Mouse (Mus musculus) bone marrow, adult 2 months (tissue): Measurements from ENCODE around the gene Cib4.

Experiments
- CTCF ChIP-seq: fragments of 200-500 bp; IDR thresholded peaks from 2 replicates; pipeline ENCODE4 v1.5.1; 2011; ENCODE audit warnings: low read length, control low read depth; ENCODE audit not compliant: control insufficient read depth, insufficient read depth
- POLR2A ChIP-seq: fragments of 200-500 bp; IDR thresholded peaks from 2 replicates; pipeline ENCODE4 v1.6.1; 2011; ENCODE audit warnings: low read depth, mild to moderate bottlenecking, control low read depth, low read length, borderline replicate concordance; ENCODE audit not compliant: control insufficient read depth

- TF ChIP-seq POLR2A (no peak), CTCF (no peak)
These were observed 103.4 kb downstream of the Cib4 start for GRCm38 (mm10) chr5:30442196-30442595.
